Mouse (Mus musculus): Measurements from ENCODE around the gene Otud5.
"Not testable (repeated sequence)": the region's sequence is repeated elsewhere in the genome, so short reads cannot be mapped to it uniquely, and the experiment has no call there.

Gene Otud5

GRCm38 (mm10) chrX:7879819-7880218 is 38.7 kb downstream of the Otud5 start:
- DNase-seq (ENCODE audit: low read depth): peak; percentile 85

GRCm38 (mm10) chrX:7883841-7884567 is 42.8 kb downstream of the Otud5 start, which contains the start of gene Slc35a2:
Gene Slc35a2, plus strand, starts transcription at chrX:7884028.
- peak; percentile 84 for DNase-seq (ENCODE audit: low read depth)

GRCm38 (mm10) chrX:7898211-7898610 is 57.0 kb downstream of the Otud5 start:
- DNase-seq (ENCODE audit: low read depth): peak; percentile 53

- DNase-seq (ENCODE audit: low read depth): peak; percentile 94
These were observed 58.0 kb downstream of the Otud5 start, which contains the start of the genes Pqbp1 and Timm17b for GRCm38 (mm10) chrX:7898880-7899874. Gene Pqbp1, minus strand, starts transcription at chrX:7899269. Gene Timm17b, plus strand, starts transcription at chrX:7899357.

GRCm38 (mm10) chrX:7904441-7904840 is 63.3 kb downstream of the Otud5 start:
- no peak for DNase-seq (ENCODE audit: low read depth)

GRCm38 (mm10) chrX:7907735-7908134 is 66.6 kb downstream of the Otud5 start, which contains the start of gene Gm10491:
Gene Gm10491, minus strand, starts transcription at chrX:7907835.
- no peak for DNase-seq (ENCODE audit: low read depth)

- not testable (repeated sequence) for DNase-seq (ENCODE audit: low read depth)
These were observed 68.1 kb downstream of the Otud5 start, which contains the start of gene Gm10490 for GRCm38 (mm10) chrX:7909242-7909641. Gene Gm10490, plus strand, starts transcription at chrX:7909542.

GRCm38 (mm10) chrX:7910473-7910872 is 69.3 kb downstream of the Otud5 start:
- DNase-seq (ENCODE audit: low read depth): no peak

- peak; percentile 25 for DNase-seq (ENCODE audit: low read depth)
These were observed 74.5 kb downstream of the Otud5 start for GRCm38 (mm10) chrX:7915669-7916068.

- DNase-seq (ENCODE audit: low read depth): peak; percentile 17
These were observed 76.8 kb downstream of the Otud5 start for GRCm38 (mm10) chrX:7917960-7918359.

- DNase-seq (ENCODE audit: low read depth): no peak
These were observed 78.6 kb downstream of the Otud5 start, which contains the start of gene Pcsk1n for GRCm38 (mm10) chrX:7919601-7920383. Gene Pcsk1n, plus strand, starts transcription at chrX:7919822.

GRCm38 (mm10) chrX:7922032-7922431 is 80.9 kb downstream of the Otud5 start:
- no peak for DNase-seq (ENCODE audit: low read depth)
